Mouse (Mus musculus) midbrain, embryonic 11.5 days (tissue): ENCODE results near the gene Abcc3. TPM values are rescaled to one million over a fixed set of nuclear protein-coding genes. Genes with fewer than 3 reads are reported as not detected.
A peak's percentile ranks its signal among the peaks of the same experiment; 100 is the strongest.
"Not testable (repeated sequence)": the region's sequence is repeated elsewhere in the genome, so short reads cannot be mapped to it uniquely, and the experiment has no call there.

Experiments
- ATAC-seq: fragments of 200-750 bp; cut with Nextera tagmentation; 2 replicates; pipeline ENCODE4 v1.8.0; 2017; ENCODE audit warnings: moderate TSS enrichment, moderate library complexity; ENCODE audit not compliant: low FRiP score
- DNase-seq: peaks from one replicate; pipeline ENCODE4 v3.0.0; 2015; ENCODE audit warnings: low spot score; ENCODE audit errors: missing footprints
- H3K27ac ChIP-seq: fragments of 300-500 bp; sonication (generic); 2 replicates; pipeline ENCODE4 v1.5.1; 2014; ENCODE audit warnings: low read depth, low read length
- H3K27me3 ChIP-seq: fragments of 300-500 bp; sonication (generic); 2 replicates; pipeline ENCODE4 v1.6.1; 2014; ENCODE audit warnings: mild to moderate bottlenecking, low read length, moderate library complexity, mixed read lengths; ENCODE audit not compliant: control insufficient read depth, insufficient read depth
- H3K36me3 ChIP-seq: fragments of 300-500 bp; sonication (generic); 2 replicates; pipeline ENCODE4 v1.6.1; 2014; ENCODE audit warnings: mild to moderate bottlenecking, low read length, moderate library complexity, mixed read lengths; ENCODE audit not compliant: control insufficient read depth, insufficient read depth
- H3K4me1 ChIP-seq: fragments of 300-500 bp; sonication (generic); 2 replicates; pipeline ENCODE4 v1.6.1; 2014; ENCODE audit warnings: low read length; ENCODE audit not compliant: control insufficient read depth, insufficient read depth
- H3K4me2 ChIP-seq: fragments of 300-500 bp; sonication (generic); 2 replicates; pipeline ENCODE4 v1.6.1; 2014; ENCODE audit warnings: mild to moderate bottlenecking, moderate library complexity
- H3K4me3 ChIP-seq: fragments of 300-500 bp; sonication (generic); 2 replicates; pipeline ENCODE4 v1.5.1; 2014; ENCODE audit warnings: low read depth, low read length
- H3K9ac ChIP-seq: fragments of 300-500 bp; sonication (generic); 2 replicates; pipeline ENCODE4 v1.6.1; 2014; ENCODE audit warnings: low read length
- H3K9me3 ChIP-seq: fragments of 300-500 bp; sonication (generic); 2 replicates; pipeline ENCODE4 v1.6.1; 2016; ENCODE audit warnings: low read length; ENCODE audit not compliant: control insufficient read depth
- WGBS: fragments of 180-500 bp; shearing (Covaris S2); extraction: QIAGEN DNeasy Blood & Tissue Kit; methylation state at CpG from one replicate; pipeline ENCODE4 v1.1.7; 2014; 5-methylcytosine and 5-hydroxymethylcytosine counted together
- polyA plus RNA-seq: library from polyadenylated mRNA; unstranded; fragments of >200 nt; fragmentation: Nextera tagmentation; extraction: Ambion mirVana; gene quantifications from 2 replicates; pipeline ENCODE4 v1.2.1, GENCODE M21; 2014

Gene Abcc3
- polyA plus RNA-seq, 1 experiment from 2014 or later, result 0.49 TPM

DNA sequence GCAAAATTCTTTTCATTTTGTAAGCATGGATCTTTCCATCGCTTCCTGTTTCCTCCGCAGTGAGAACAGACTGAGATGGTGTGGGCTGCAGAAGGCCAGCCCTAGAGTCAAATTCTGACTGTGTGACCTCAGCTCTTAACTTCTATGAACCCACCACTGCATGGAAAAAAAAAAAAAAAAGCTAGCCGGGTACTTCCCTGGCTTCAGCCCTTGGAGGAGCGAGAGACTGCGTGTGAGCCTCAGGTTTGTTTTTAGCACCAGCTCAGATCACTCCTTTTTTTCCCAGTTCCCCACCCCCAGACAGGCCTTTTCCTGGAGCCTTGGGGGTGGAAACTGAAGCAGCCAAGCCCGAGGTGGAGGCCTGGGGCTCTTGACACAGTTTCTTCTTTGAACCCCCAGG is 12.6 kb upstream of the Abcc3 start:
- Histone ChIP-seq H3K9me3 (no peaks in the 10 kb centered on the region), H3K36me3 (no peaks in the 10 kb centered on the region), H3K4me3 (no peak overlapping the region), H3K27ac (no peak overlapping the region), H3K27me3 (no peaks in the 10 kb centered on the region), H3K4me2 (no peak overlapping the region), H3K9ac (no peak overlapping the region), H3K4me1 (peaks cover 18% of the 10 kb centered on the region)
- WGBS, result 65% methylated on average over 6 of the region's 6 CpGs
- no peak for ATAC-seq
- no peak for DNase-seq

DNA sequence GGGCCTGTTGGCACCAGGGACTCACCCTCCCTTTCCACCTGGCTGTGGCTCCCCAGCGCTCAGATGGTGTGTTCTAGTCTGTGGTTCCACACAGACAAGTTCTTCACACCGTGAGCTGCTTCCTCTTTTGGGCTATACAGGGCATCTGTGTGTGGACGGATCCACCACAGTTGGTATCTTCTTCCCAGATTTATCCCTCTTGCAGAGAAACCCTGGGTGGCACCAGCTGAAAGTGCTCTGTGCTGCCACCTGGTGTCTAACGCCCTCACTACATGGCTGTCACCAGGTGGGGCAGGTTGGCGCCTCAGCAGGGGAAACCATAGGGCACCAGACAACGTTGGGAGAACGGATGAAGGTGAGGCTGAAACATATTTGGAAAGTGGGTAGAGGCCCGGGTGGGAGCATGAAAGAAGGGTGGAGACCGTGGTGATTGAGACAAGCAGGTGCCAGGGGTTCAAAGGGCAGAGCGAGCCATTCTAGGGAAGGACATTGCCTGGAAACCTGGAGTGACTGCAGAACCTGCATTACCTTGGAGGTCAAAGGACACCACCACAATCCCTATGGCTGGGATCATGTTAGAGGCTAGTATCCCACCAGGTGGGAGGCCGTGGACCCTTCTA is 12.0 kb upstream of the Abcc3 start:
- WGBS, result 24% methylated on average over 11 of the region's 11 CpGs
- DNase-seq (peak; percentile 98), ATAC-seq (peak; percentile 43; the same call in 1 of the 2 replicates)
- Histone ChIP-seq H3K4me3 (no peak overlapping the region), H3K36me3 (no peaks in the 10 kb centered on the region), H3K4me1 (peaks cover 18% of the 10 kb centered on the region), H3K9me3 (no peaks in the 10 kb centered on the region), H3K27ac (no peak overlapping the region), H3K4me2 (no peak overlapping the region), H3K9ac (no peak overlapping the region), H3K27me3 (no peaks in the 10 kb centered on the region)

DNA sequence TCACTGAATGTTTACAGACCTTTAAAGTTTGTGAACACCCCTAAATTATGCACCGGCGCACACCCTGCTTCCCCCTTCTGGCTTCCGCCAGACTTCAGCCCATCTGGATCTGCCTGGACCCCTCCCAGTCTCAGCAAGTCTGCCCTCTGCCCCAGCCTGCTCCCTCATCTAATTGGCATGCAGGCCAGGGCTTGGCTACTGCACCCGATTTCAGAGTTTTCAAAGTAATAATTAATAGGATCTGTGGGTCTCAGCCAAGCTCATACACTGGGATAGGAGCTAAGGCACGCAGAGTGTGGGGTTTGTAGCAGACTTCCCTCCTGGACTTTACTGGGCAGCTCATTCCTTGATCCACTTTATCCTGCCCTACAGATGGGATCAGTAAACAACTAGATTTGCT is 11.4 kb upstream of the Abcc3 start:
- Histone ChIP-seq H3K36me3 (no peaks in the 10 kb centered on the region), H3K9me3 (no peaks in the 10 kb centered on the region), H3K27ac (no peak overlapping the region), H3K4me2 (no peak overlapping the region), H3K27me3 (no peaks in the 10 kb centered on the region), H3K9ac (no peak overlapping the region), H3K4me3 (no peak overlapping the region), H3K4me1 (peaks cover 18% of the 10 kb centered on the region)
- DNase-seq, result no peak
- 68% methylated on average over 5 of the region's 5 CpGs for WGBS
- 0 out of 2 replicates have a peak, but pooled peaks have one; percentile 30 for ATAC-seq

DNA sequence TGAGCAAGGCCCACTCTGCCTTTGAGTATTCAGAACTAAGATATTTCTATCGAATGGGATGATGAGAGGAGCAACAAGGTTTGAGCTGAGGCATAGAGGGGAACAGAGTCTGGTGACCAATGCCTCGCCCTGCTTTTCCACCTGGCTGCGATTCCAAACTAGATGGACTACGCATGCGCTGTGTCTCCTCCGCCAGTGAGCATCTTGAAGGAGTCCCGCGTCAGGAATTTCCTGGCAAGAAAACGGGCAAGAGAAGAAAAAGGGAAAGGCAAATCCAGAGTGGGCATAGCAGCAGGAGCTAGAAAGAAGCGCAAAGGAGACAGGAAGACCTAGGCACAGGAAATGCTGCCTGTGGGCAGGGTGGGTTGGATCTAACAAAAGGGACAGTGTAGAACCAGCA is 11.0 kb upstream of the Abcc3 start:
- no peaks in the 10 kb centered on the region for H3K27me3 ChIP-seq
- no peak overlapping the region for H3K4me3 ChIP-seq
- H3K27ac ChIP-seq, result no peak overlapping the region
- WGBS, result 88% methylated on average over 10 of the region's 10 CpGs
- no peaks in the 10 kb centered on the region for H3K9me3 ChIP-seq
- ATAC-seq (no peak), DNase-seq (no peak)
- no peak overlapping the region for H3K4me2 ChIP-seq
- peaks cover 15% of the 10 kb centered on the region for H3K4me1 ChIP-seq
- H3K36me3 ChIP-seq, result no peaks in the 10 kb centered on the region
- no peak overlapping the region for H3K9ac ChIP-seq

DNA sequence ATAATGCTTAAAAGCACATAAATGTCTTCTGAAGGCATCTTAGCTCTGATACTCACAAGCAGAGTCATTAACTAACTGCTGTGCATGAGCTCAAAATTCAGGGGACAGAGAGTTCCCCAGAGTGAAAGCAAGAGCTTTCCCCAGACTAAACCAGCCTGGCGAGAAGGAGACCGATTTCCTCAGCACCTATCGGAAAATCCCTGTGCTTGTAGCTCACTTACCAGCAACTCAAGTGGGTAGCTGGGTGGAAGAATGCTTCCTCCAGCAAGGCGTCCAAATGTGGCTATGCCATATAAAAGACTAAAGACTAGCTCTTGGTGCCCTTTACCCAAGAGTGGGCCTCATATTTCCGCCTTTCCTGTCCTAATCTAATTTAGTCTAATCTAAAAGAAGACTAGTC is 9.9 kb upstream of the Abcc3 start:
- DNase-seq, result no peak
- Histone ChIP-seq H3K27ac (no peak overlapping the region), H3K4me2 (no peak overlapping the region), H3K9me3 (no peaks in the 10 kb centered on the region), H3K4me1 (peaks cover 11% of the 10 kb centered on the region), H3K36me3 (no peaks in the 10 kb centered on the region), H3K27me3 (no peaks in the 10 kb centered on the region), H3K4me3 (no peak overlapping the region), H3K9ac (no peak overlapping the region)
- WGBS, result 75% methylated on average over 5 of the region's 5 CpGs
- no peak for ATAC-seq

DNA sequence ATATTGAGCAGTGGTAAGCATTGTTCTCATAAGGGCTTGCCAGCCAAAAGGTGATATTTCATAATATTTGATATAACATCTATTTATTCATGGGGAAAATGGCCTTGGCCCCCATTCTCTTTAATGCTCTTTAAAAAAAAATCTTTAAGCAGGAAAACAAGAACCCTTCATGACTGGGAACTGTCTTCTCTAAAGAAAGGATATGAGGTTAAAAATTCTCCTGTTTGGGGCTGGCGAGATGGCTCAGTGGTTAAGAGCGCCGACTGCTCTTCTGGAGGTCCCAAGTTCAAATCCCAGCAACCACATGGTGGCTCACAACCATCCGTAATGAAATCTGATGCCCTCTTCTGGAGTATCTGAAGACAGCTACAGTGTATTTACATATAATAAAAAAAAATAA is 9.2 kb upstream of the Abcc3 start:
- 80% methylated on average over 4 of the region's 4 CpGs for WGBS
- not testable (repeated sequence) for ATAC-seq, H3K4me3 ChIP-seq, H3K9ac ChIP-seq, H3K4me2 ChIP-seq, H3K36me3 ChIP-seq, H3K9me3 ChIP-seq, DNase-seq, H3K4me1 ChIP-seq, H3K27me3 ChIP-seq, H3K27ac ChIP-seq

DNA sequence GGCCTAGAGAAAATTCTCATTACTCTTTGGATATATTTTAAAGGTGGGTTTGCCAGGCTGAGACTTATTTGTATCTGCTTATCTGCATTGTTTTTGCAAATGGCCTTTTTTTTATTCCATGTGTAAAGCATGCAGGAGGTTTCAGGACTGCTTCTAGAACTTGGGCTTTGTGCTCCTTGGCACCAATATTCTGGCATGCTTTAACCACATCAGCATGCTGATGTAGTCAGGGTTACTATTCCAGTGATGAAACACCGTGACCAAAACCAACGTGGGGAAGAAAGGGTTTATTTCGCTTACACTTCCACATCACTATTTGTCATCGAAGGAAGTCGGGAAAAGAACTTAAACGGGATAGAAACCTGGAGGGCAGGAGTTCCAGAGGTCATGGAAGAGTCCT is 8.2 kb upstream of the Abcc3 start:
- DNase-seq (no peak), ATAC-seq (no peak)
- no peak overlapping the region for H3K4me2 ChIP-seq
- H3K27ac ChIP-seq, result no peak overlapping the region
- no peak overlapping the region for H3K4me3 ChIP-seq
- H3K27me3 ChIP-seq, result no peaks in the 10 kb centered on the region
- peaks cover 6% of the 10 kb centered on the region for H3K4me1 ChIP-seq
- H3K36me3 ChIP-seq, result no peaks in the 10 kb centered on the region
- WGBS, result 80% methylated on average over 6 of the region's 6 CpGs
- no peak overlapping the region for H3K9ac ChIP-seq
- H3K9me3 ChIP-seq, result no peaks in the 10 kb centered on the region

DNA sequence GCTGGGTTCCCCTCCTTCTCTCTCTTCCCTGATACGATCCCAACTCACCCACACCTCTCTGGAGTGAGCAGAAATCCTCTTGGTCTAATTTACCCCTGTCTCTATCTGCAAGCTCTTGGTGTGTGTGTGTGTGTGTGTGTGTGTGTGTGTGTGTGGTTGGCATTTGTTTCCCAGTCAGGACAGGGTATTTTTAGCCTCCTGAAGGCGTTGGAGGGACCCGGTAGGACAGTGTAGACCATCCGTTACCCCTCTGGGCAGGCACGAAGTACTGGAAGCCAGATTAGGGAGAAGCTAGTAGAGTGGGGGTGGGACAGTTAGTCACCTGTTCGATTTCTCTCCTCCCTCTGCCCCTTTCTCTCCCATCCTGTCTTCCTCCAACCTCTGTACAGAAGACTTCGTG is 1.3 kb upstream of the Abcc3 start:
- H3K4me2 ChIP-seq, result no peak overlapping the region
- no peak overlapping the region for H3K9ac ChIP-seq
- 90% methylated on average over 7 of the region's 7 CpGs for WGBS
- H3K4me3 ChIP-seq, result no peak overlapping the region
- peaks cover 2% of the 10 kb centered on the region; the same call in 1 of the 2 replicates for H3K4me1 ChIP-seq
- no peaks in the 10 kb centered on the region for H3K9me3 ChIP-seq
- H3K36me3 ChIP-seq, result no peaks in the 10 kb centered on the region
- peaks cover 2% of the 10 kb centered on the region; the same call in 1 of the 2 replicates for H3K27me3 ChIP-seq
- DNase-seq, result no peak
- no peak overlapping the region for H3K27ac ChIP-seq
- no peak for ATAC-seq

DNA sequence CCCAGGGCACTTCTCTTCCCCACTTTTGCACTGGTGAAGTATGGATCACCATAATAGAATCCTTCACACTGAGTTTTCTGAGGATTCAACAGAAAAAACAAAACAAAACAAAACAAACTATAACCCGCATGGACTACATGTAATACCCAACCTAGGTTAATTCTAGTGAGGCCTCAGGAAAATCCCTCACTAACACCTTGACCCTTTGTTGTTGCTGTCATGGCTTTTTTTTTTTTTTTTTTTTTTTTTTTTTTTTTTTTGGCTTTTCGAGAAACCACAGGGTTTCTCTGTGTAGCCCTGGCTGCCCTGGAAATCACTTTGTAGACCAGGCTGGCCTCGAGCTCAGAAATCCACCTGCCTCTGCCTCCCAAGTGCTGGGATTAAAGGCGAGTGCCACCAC is 693 bp upstream of the Abcc3 start:
- 87% methylated on average over 4 of the region's 4 CpGs for WGBS
- not testable (repeated sequence) for ATAC-seq, H3K27me3 ChIP-seq, H3K9me3 ChIP-seq, H3K4me1 ChIP-seq, DNase-seq, H3K4me3 ChIP-seq, H3K9ac ChIP-seq, H3K27ac ChIP-seq, H3K36me3 ChIP-seq, H3K4me2 ChIP-seq
